Mouse (Mus musculus): ENCODE data around the gene Rnf41. TPM values are rescaled to one million over a fixed set of nuclear protein-coding genes. Genes with fewer than 3 reads are reported as not detected.

Rnf41 gene
- polyA plus RNA-seq, 1 experiment from 2014 or later: 73.4 TPM

GRCm38 (mm10) chr10:128374393-128374792 is 37.1 kb upstream of the Rnf41 start:
- Histone ChIP-seq H3K9me3 (no peaks in the 10 kb centered on the region), H3K4me3 (no peak overlapping the region), H3K4me2 (no peak overlapping the region), H3K27me3 (no peaks in the 10 kb centered on the region), H3K36me3 (peaks cover 13% of the 10 kb centered on the region), H3K27ac (replicated peaks) (no peak overlapping the region), H3K9ac (no peak overlapping the region), H3K4me1 (replicated peaks) (peaks cover 28% of the 10 kb centered on the region)
- ATAC-seq (ENCODE audit: low read depth): no peak
- WGBS: 77% methylated on average over 6 of the region's 6 CpGs

DNA sequence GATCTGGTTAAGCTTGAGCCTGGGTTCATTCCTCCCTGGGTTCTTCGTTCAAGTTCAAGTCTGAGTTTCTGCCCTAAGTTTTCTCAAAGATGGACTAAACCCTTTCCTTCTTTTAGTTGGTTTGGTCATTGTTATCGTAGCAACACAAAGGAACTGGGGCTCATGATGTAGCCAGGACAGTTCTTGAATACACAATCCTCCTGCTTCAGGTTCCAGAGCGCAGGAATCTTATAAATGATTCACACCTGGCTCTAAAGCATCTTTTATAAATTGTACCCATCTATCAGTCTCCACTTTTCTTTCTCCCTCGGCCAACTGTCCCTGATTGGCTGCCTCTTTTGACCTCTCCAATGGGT is 35.4 kb upstream of the Rnf41 start:
- 42% methylated on average over 4 of the region's 4 CpGs for WGBS
- no peaks in the 10 kb centered on the region for H3K27me3 ChIP-seq
- peak overlapping the region; percentile 79 for H3K4me2 ChIP-seq
- H3K9ac ChIP-seq: peak overlapping the region; percentile 100
- H3K4me3 ChIP-seq: peak overlapping the region; percentile 96
- peaks cover 27% of the 10 kb centered on the region for H3K4me1 ChIP-seq (replicated peaks)
- H3K36me3 ChIP-seq: peaks cover 30% of the 10 kb centered on the region
- H3K27ac ChIP-seq (replicated peaks): peak overlapping the region; percentile 98
- no peak for ATAC-seq (ENCODE audit: low read depth)
- no peaks in the 10 kb centered on the region for H3K9me3 ChIP-seq

DNA sequence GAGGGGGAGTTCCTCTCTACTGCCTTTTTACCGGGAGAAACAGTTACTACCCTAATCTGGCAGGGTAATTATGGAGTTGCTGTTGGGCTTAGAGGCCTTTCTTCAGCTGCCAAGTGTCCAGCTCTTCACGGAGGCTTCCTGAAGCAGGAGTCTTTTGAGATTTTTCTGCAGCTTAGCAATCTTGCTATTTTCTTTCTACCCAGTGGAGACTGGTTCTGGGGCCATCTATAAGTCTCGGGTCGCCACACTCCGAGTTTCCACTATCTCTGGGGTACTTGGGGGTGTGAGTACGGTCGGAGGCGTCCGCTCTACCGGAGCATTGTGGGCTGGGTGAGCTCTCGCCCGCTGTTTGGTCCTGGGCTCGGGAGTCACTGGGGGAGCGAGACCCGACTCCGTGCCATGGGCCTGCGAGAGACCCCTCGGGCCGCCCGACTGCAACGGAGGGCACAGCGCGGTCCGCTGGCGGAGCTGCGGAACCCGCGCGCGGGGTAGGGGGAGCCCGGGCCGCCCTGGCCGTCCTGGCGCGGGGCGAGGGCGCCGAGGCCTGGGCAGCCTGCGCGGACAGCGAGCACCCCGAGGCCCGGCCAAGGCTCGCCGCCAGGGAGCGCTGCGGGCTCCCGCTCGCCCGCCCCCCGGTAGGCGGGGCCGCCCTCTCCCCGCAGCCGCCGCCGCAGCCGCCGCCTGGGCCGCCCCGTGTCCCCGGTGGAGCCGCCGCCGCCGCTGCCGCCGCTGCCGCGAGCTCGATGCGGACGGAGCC is 34.8 kb upstream of the Rnf41 start, which contains the start of gene Ankrd52:
Gene Ankrd52, plus strand, starts transcription at position 661 of the 757 bp plus-strand sequence.
- peak within 1 kb of the TSS; percentile 96 for H3K4me3 ChIP-seq
- H3K36me3 ChIP-seq: peaks cover 34% of the 10 kb centered on the region
- H3K9ac ChIP-seq: peak within 1 kb of the TSS; percentile 100
- WGBS: under 1% methylated on average over 64 of the region's 73 CpGs
- H3K27me3 ChIP-seq: no peaks in the 10 kb centered on the region
- H3K4me1 ChIP-seq (replicated peaks): peaks cover 27% of the 10 kb centered on the region
- H3K27ac ChIP-seq (replicated peaks): peak within 1 kb of the TSS; percentile 98
- H3K4me2 ChIP-seq: peak within 1 kb of the TSS; percentile 79
- no peaks in the 10 kb centered on the region for H3K9me3 ChIP-seq
- ATAC-seq (ENCODE audit: low read depth): peak; percentile 92

DNA sequence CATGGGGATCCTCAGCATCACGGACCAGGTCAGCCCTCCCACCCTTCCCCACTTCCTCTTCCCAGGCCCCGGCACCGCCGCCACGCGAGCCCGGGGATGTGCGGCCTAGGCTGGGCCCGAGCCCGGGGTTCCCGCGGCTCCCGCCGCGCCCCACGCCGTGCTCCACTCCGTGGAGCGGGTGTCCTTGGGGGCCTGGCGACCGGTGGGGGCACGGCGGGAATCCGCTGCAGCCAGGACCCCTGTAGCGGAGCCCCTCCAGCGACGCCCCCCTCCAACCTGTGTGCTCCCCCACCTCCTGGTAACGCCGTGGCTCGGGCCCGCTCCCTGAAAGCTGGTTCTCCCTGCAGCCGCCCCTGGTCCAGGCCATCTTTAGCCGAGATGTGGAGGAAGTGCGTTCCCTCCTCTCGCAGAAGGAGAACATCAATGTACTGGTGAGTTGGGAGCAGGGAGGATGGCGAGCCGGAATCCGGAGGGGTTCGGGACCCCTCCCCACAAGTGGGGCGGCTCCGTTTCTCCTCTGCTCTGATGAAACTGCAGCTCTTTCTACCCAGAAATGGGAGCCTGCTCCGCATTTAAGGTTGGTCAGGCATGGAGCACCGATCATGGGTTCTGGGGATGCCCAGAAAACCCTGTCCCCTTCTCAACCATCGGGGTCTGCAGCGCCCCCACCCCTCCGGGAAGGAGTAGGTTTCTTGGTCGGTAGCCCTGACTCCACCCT is 34.1 kb upstream of the Rnf41 start:
- Histone ChIP-seq H3K27me3 (no peaks in the 10 kb centered on the region), H3K4me2 (peak overlapping the region; percentile 79), H3K4me1 (replicated peaks) (peaks cover 27% of the 10 kb centered on the region), H3K27ac (replicated peaks) (peak overlapping the region; percentile 98), H3K4me3 (peak overlapping the region; percentile 96), H3K36me3 (peaks cover 41% of the 10 kb centered on the region), H3K9me3 (no peaks in the 10 kb centered on the region), H3K9ac (peak overlapping the region; percentile 100)
- 1% methylated on average over 40 of the region's 47 CpGs for WGBS
- peak; percentile 75 for ATAC-seq (ENCODE audit: low read depth)

DNA sequence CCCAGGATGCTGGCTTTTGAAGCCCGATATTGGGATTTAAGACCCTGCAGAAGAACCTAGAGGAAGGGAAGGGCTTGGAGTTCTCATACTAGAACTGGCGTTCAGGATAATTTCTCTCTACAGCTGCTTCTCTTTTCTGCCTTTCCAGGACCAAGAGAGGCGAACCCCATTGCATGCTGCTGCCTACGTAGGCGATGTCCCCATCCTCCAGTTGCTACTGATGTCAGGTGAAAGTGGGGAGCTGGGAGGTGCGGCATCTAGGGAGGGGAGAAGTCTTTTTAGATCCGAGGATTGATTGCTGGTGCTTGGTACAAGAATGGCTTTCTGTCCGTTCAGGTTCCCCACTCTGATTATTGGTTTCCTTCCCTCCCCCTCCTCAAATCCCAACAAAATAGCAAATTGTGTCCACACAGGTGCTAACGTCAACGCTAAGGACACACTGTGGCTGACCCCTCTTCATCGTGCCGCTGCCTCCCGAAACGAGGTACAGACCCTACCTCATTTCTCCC is 33.5 kb upstream of the Rnf41 start:
- Histone ChIP-seq H3K9me3 (no peaks in the 10 kb centered on the region), H3K4me3 (peak overlapping the region; percentile 96), H3K9ac (peak overlapping the region; percentile 100), H3K27ac (replicated peaks) (peak overlapping the region; percentile 98), H3K4me1 (replicated peaks) (peaks cover 27% of the 10 kb centered on the region), H3K27me3 (no peaks in the 10 kb centered on the region), H3K4me2 (peak overlapping the region; percentile 79), H3K36me3 (peaks cover 48% of the 10 kb centered on the region)
- ATAC-seq (ENCODE audit: low read depth): 0 out of 2 replicates have a peak, but pooled peaks have one; percentile 4
- WGBS: 57% methylated on average over 14 of the region's 14 CpGs

DNA sequence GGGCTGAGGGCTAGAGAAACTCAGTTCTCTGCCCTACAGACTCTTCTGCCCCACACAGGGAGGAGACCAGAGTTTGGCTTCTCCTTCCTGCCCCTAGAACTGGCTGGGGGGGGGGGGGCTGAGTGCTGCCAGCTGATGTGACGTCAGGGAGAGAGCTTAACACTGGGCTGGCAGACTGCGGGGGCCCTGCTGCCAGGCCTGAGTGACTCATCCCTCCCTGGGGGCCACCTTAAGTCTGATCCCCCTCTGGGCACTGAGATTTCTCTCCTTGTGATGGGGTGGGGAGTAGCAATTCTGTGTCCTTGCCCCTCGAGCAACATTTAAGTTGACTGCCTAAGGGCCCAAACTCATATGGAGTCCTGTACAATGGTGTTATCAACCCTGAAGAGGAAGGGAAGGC is 33.0 kb upstream of the Rnf41 start:
- Histone ChIP-seq H3K36me3 (peaks cover 52% of the 10 kb centered on the region), H3K4me2 (peak overlapping the region; percentile 79), H3K9ac (peak overlapping the region; percentile 100), H3K4me1 (replicated peaks) (peaks cover 27% of the 10 kb centered on the region), H3K27ac (replicated peaks) (peak overlapping the region; percentile 98), H3K27me3 (no peaks in the 10 kb centered on the region), H3K9me3 (no peaks in the 10 kb centered on the region), H3K4me3 (peak overlapping the region; percentile 96)
- 56% methylated on average over 3 of the region's 3 CpGs for WGBS
- ATAC-seq (ENCODE audit: low read depth): no peak

GRCm38 (mm10) chr10:128379260-128379659 is 32.2 kb upstream of the Rnf41 start:
- H3K4me2 ChIP-seq: no peak overlapping the region
- no peaks in the 10 kb centered on the region for H3K9me3 ChIP-seq
- H3K9ac ChIP-seq: peak overlapping the region; percentile 100
- WGBS: 96% methylated on average over 7 of the region's 7 CpGs
- no peak overlapping the region for H3K4me3 ChIP-seq
- peaks cover 27% of the 10 kb centered on the region for H3K4me1 ChIP-seq (replicated peaks)
- H3K27ac ChIP-seq (replicated peaks): no peak overlapping the region
- H3K27me3 ChIP-seq: no peaks in the 10 kb centered on the region
- no peak for ATAC-seq (ENCODE audit: low read depth)
- peaks cover 60% of the 10 kb centered on the region for H3K36me3 ChIP-seq

GRCm38 (mm10) chr10:128380565-128380964 is 30.9 kb upstream of the Rnf41 start:
- Histone ChIP-seq H3K27ac (replicated peaks) (no peak overlapping the region), H3K9me3 (no peaks in the 10 kb centered on the region), H3K4me3 (no peak overlapping the region), H3K4me1 (replicated peaks) (peaks cover 27% of the 10 kb centered on the region), H3K9ac (no peak overlapping the region), H3K27me3 (no peaks in the 10 kb centered on the region), H3K4me2 (no peak overlapping the region), H3K36me3 (peaks cover 73% of the 10 kb centered on the region)
- WGBS: 80% methylated on average over 5 of the region's 5 CpGs
- ATAC-seq (ENCODE audit: low read depth): no peak

DNA sequence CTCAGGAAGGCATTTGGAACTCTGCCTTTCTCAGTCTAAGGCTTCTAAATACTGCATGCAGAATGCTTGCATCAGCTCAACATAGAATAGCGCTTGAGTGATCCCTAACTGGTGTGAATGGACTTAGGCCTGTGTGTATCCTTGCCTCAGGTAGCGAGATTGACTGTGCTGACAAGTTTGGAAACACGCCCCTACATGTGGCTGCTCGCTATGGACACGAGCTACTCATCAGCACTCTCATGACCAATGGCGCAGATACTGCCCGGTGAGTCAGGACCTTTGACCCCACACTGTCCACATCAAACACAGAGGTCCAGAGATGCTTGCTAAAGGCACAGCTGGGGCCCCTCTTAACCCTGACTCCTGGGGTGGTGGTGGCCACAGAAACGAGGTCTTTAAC is 29.0 kb upstream of the Rnf41 start:
- Histone ChIP-seq H3K4me1 (replicated peaks) (peaks cover 19% of the 10 kb centered on the region), H3K27ac (replicated peaks) (no peak overlapping the region), H3K27me3 (no peaks in the 10 kb centered on the region), H3K4me2 (no peak overlapping the region), H3K36me3 (peaks cover 92% of the 10 kb centered on the region), H3K9me3 (no peaks in the 10 kb centered on the region), H3K9ac (no peak overlapping the region), H3K4me3 (no peak overlapping the region)
- no peak for ATAC-seq (ENCODE audit: low read depth)
- WGBS: 92% methylated on average over 8 of the region's 8 CpGs

DNA sequence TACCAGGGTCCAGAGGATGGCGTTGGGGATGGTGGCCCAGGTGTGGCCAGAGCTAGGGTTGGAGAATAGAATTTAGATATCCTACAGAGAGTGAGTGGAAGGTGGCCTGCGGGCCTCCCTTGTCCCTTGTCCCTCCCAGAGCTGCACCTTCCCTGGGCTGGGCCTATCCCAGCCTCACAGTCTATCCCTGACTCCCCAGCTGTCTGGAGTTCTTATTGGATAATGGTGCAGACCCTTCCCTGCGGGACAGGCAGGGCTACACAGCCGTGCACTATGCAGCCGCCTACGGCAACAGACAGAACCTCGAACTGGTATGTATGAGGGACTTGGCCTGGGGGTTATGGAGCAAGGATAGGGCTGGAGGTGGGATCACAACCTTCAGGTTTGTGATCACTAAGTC is 25.6 kb upstream of the Rnf41 start:
- Histone ChIP-seq H3K4me1 (replicated peaks) (no peaks in the 10 kb centered on the region), H3K27me3 (no peaks in the 10 kb centered on the region), H3K9me3 (no peaks in the 10 kb centered on the region), H3K27ac (replicated peaks) (no peak overlapping the region), H3K36me3 (peaks cover 99% of the 10 kb centered on the region), H3K4me3 (no peak overlapping the region), H3K9ac (no peak overlapping the region), H3K4me2 (no peak overlapping the region)
- 93% methylated on average over 7 of the region's 7 CpGs for WGBS
- ATAC-seq (ENCODE audit: low read depth): no peak

DNA sequence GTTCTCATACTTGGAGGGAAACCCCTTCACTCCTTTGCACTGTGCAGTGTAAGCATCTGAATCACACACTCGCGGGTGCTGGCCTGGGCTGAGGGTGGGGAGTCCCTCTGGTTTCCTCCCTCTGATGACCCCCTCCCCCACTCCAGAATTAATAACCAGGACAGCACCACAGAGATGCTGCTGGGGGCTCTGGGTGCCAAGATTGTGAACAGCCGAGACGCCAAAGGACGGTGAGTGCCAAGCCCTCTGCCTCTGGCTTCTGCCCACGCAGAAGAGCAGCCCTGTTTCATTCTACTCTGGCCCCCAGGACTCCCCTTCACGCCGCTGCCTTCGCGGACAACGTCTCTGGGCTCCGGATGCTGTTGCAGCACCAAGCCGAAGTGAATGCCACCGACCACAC is 22.5 kb upstream of the Rnf41 start:
- Histone ChIP-seq H3K4me1 (replicated peaks) (no peaks in the 10 kb centered on the region), H3K27me3 (no peaks in the 10 kb centered on the region), H3K4me3 (no peak overlapping the region), H3K4me2 (no peak overlapping the region), H3K27ac (replicated peaks) (no peak overlapping the region), H3K9me3 (no peaks in the 10 kb centered on the region), H3K36me3 (peaks cover 100% of the 10 kb centered on the region), H3K9ac (no peak overlapping the region)
- 89% methylated on average over 14 of the region's 14 CpGs for WGBS
- no peak for ATAC-seq (ENCODE audit: low read depth)

DNA sequence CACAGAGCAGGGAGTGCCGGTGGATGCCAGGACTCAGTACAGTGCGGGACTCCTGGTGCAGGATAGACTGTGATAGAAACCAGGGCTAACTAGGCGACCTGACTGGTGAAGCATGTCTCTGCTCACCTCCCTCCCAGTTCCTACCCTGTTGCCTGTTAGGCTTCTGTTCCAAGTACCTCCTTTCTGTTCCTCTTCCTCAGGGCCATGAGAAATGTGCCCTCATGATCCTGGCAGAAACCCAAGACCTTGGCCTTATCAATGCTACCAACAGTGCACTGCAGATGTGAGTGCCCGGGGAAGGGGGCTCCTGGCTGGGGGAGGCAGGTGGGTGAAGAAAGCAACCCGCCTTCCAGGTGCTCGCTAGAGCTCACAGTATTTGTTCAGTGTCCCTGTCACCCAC is 21.9 kb upstream of the Rnf41 start:
- Histone ChIP-seq H3K27me3 (no peaks in the 10 kb centered on the region), H3K9ac (no peak overlapping the region), H3K4me3 (no peak overlapping the region), H3K4me1 (replicated peaks) (no peaks in the 10 kb centered on the region), H3K36me3 (peaks cover 100% of the 10 kb centered on the region), H3K27ac (replicated peaks) (no peak overlapping the region), H3K9me3 (no peaks in the 10 kb centered on the region), H3K4me2 (no peak overlapping the region)
- 88% methylated on average over 6 of the region's 6 CpGs for whole genome bisulfite sequencing
- no peak for ATAC-seq (ENCODE audit: low read depth)

All from neural tube, embryonic 13.5 days (tissue).